Mouse (Mus musculus) ES-CJ7 (cell line): ENCODE data around the gene Gm5799.
"Not testable (repeated sequence)": the region's sequence is repeated elsewhere in the genome, so short reads cannot be mapped to it uniquely, and the experiment has no call there.

ENCODE experiments used
- DNase-seq: peaks from one replicate; pipeline ENCODE4 v3.0.0; 2011; ENCODE audit warnings: low read depth, low spot score

Gene Gm5799

DNA sequence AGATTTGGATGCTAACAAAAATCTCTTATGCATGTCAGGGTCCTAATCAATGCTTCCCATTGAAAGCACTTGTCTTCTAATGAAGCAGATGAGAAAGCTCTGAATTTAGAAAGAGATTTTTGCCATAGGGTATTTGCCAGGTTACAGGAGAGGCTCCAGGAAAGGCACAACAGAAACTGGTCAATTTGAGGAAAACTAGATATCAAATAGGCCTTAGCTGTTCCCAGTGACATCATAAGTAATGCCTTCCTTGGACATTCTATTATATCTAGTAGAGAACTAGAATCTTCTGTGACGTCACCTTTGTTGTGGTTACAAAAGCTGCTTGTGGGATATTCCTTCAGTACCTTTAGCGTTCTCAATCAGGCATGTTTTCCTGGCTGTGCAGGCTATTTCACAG lies at the start of gene Gm5799:
Gene Gm5799, plus strand, starts transcription at position 301 of the 400 bp plus-strand sequence.
- not testable (repeated sequence) for DNase-seq

DNA sequence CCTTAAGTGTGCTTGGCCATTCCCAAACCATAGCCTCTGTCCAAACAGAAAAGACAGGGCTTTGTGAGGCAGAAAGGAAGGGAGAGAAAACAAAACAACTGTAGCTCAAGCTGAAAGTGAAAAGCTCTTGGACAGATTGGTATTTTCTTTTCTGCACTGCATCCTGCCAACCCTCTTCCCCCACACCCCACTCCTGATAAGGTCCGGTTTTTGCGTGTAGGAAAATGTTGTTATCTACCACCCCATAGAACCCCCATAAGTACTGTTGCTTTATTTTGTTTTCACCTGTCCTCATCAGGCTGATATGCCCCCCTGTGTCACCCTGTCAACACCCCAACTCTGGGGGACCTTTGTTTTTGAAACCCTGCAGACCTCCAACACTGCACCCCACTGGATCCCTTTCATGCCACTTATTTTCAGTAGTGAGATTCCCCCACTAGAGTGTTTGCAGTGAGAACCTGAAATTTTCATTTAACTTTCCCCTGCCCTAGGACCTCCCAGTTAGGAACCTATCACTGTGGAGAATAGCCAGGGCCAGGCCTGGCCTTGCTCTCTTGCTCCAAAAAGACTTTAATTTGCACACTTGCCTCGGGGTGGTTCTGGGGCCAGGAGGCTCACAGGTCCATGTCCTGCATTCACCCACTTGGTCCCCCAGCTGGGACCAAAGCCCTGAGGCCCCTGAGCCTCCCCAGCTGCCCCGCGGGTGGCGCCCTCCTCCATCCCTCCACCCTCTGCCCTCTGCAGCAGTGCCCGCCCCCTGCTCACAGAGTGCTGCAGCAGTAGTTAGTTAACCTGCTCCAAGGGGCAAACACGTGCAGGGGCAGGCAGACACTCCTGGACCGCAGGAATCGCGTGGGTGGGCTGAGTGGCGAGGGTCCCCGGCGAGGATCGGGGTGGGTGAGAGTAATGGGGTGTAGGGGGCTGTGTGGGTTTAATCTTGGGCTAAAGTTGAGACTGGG lies 12.0 kb upstream of the Gm5799 start:
- peak; percentile 11 for DNase-seq

DNA sequence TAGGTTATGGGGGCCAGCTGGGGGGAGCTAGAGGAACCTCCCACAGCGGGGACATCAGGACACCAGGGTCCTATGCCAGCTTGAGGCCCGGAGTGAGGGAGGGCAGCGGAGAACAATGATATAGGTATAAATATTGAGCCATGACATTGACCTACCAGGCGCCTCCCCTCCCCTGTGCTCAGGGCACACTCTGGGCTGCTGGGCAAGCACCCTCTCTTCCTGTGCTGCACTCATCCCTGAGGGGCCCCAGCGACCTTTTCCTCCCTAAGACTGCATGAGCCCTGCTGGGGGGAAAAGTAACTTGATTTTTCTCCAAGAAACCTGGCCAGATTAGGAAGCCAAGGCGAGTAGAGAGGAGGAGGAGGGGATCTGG lies 11.4 kb upstream of the Gm5799 start:
- DNase-seq = not testable (repeated sequence)

DNA sequence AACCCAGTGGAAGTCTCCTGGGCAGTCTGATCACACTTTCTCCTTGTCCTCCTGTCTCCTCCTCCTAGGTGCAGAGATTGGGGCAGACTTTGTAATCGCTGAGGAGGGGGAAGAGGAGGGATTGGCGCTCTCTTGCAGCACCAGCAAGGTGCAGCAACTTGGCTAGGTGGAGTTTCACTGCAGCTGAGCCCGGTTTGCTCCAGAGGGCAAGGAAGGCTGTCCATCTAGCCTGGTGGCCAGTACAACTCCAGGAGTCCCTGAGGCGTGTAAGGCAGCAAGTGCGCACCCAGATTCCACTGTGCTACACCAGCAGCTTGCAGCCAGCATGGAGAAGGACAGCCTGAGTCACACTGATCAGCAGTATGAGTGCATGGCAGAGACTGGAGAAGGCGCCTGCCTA lies 11.0 kb upstream of the Gm5799 start:
- peak; percentile 12 for DNase-seq

DNA sequence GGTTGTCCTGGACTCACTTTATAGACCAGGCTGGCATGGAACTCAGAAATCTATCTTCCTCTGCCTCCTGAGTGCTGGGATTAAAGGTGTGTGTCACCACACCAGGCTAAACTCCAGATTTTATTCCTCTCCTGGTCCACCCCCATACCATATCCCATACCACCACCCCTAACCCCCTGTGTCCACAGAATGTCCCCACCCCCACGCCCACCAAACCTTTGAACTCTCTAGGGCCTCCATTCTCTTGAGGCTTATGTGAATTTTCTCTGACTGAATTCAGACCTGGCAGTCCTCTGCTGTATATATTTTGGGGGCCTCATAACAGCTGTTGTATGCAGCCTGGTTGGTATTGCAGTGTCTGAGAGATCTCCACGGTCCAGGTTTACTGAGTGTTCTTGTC lies 5.2 kb upstream of the Gm5799 start:
- DNase-seq = not testable (repeated sequence)

DNA sequence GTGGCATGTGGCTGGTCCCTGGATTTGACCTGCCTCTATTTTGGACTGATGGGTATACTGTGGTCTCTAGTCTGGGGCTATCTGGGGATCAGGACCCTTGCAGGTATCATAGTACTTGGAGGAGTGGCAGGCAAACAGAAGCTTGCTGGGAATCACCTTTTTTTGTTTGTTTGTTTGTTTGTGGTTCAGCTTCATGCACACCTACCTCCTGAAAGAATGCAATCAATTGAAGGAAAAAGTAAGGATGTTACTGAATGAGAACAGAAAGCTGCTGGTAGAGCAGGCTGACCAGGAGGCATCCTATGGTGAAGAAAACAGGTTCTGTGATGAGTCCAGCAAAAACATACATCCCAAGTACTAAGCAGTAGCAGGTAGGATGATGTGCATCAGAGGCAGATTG lies 2.9 kb downstream of the Gm5799 start:
- not testable (repeated sequence) for DNase-seq

DNA sequence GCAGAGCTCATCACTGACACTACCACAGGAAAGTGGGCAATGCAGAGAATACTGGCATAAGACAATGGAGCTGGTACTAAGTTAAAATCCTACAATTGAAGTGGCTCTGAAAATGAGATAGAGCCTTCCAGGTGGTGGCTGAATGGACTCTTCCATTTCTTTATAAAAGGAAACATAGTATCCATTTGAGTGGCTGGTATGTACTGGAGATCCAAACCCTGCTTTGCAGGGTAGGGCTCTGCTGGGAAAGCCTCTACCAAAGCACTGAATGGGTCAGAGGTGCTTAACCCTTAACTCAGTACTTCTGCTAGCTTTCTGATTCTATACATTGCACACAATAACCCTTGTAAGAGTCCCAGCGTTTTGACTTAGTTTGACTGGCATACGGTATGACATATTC lies 8.9 kb downstream of the Gm5799 start:
- not testable (repeated sequence) for DNase-seq

DNA sequence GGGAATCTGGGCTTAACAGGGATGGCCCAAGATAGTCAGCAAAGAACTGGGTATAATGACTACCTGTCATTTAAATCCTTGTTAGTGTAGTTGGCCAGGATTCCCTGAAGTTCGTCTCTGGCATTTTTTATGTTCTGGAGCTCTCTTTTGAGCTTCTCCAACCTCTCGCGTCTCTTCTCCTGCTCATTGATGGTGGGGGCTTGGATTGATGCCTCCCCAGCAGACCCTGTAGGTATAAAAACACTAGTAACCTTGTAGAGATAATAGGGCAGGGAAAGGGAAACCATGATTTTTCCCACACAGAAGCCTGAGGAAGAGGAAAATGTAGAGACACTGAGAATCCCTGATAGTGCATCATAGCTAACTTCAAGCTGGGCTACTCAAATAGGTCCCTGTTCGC lies 34.6 kb downstream of the Gm5799 start:
- DNase-seq = not testable (repeated sequence)

DNA sequence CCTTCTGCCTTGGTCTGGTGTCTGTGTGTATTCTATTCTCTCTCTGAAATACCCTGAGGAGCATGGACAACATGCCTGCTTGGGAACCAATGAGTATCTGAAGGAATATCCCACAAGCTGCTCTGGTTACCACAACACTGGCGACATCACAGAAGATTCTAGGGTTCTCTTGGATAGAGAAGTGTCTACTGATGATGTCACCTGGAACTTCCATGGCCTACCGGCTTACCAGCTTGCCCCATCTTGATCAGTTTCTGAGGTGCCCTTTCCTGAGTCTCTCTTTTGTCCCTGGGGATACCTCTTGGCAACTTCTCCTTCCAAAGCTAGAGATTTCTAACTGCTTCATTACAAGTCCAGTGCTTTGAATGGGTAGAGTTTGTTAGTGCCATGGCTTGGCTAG lies 35.7 kb downstream of the Gm5799 start, which contains the start of gene Gm17654:
Gene Gm17654, minus strand, starts transcription at position 101 of the 400 bp plus-strand sequence.
- not testable (repeated sequence) for DNase-seq
